Mouse (Mus musculus) midbrain, embryonic 14.5 days (tissue): ENCODE results near the gene Tcp11. TPM values are rescaled to one million over a fixed set of nuclear protein-coding genes. Genes with fewer than 3 reads are reported as not detected.

ENCODE experiments used
- ATAC-seq: fragments of 200-750 bp; cut with Nextera tagmentation; 2 replicates; pipeline ENCODE4 v1.8.0; 2017; ENCODE audit warnings: moderate number of reproducible peaks, moderate library complexity; ENCODE audit not compliant: low FRiP score, low TSS enrichment
- DNase-seq: peaks from one replicate; pipeline ENCODE4 v3.0.0-alpha.2; 2015
- H3K27ac ChIP-seq: fragments of 300-500 bp; sonication (generic); replicated peaks from 2 replicates; pipeline ENCODE4 v1.5.1; 2014; ENCODE audit warnings: mild to moderate bottlenecking, low read depth, low read length, moderate library complexity
- H3K27me3 ChIP-seq: fragments of 300-500 bp; sonication (generic); 2 replicates; pipeline ENCODE4 v1.6.1; 2014; ENCODE audit warnings: low read length, control low read depth, mixed read lengths; ENCODE audit not compliant: control insufficient read depth, insufficient read depth
- H3K36me3 ChIP-seq: fragments of 300-500 bp; sonication (generic); 2 replicates; pipeline ENCODE4 v1.6.1; 2014; ENCODE audit warnings: low read length, control low read depth; ENCODE audit not compliant: control insufficient read depth, insufficient read depth
- H3K4me1 ChIP-seq: fragments of 300-500 bp; sonication (generic); 2 replicates; pipeline ENCODE4 v1.6.1; 2014; ENCODE audit warnings: mild to moderate bottlenecking, antibody characterized with exemption, low read length, control low read depth; ENCODE audit not compliant: control insufficient read depth, insufficient read depth
- H3K4me2 ChIP-seq: fragments of 300-500 bp; sonication (generic); 2 replicates; pipeline ENCODE4 v1.6.1; 2014; ENCODE audit warnings: mild to moderate bottlenecking, low read length, moderate library complexity
- H3K4me3 ChIP-seq: fragments of 300-500 bp; sonication (generic); replicated peaks from 2 replicates; pipeline ENCODE4 v1.5.1; 2014; ENCODE audit warnings: low read depth, low read length
- H3K9ac ChIP-seq: fragments of 300-500 bp; sonication (generic); replicated peaks from 2 replicates; pipeline ENCODE4 v1.6.1; 2014; ENCODE audit warnings: mild to moderate bottlenecking, low read length, moderate library complexity
- H3K9me3 ChIP-seq: fragments of 300-500 bp; sonication (generic); 2 replicates; pipeline ENCODE4 v1.6.1; 2016; ENCODE audit warnings: low read length, control low read depth, mixed read lengths; ENCODE audit not compliant: control insufficient read depth
- WGBS: fragments of 180-500 bp; shearing (Covaris S2); extraction: QIAGEN DNeasy Blood & Tissue Kit; methylation state at CpG from one replicate; pipeline ENCODE4 v1.1.7; 2014; 5-methylcytosine and 5-hydroxymethylcytosine counted together
- polyA plus RNA-seq: library from polyadenylated mRNA; unstranded; fragments of >200 nt; fragmentation: Nextera tagmentation; extraction: Ambion mirVana; gene quantifications from 2 replicates; pipeline ENCODE4 v1.2.1, GENCODE M21; 2014

Gene Tcp11
- polyA plus RNA-seq, 1 experiment from 2014 or later = 0.88 TPM

- H3K9ac ChIP-seq = no peak overlapping the region
- H3K4me3 ChIP-seq = no peak overlapping the region
- 80% methylated on average over 6 of the region's 6 CpGs for WGBS
- no peak overlapping the region for H3K4me2 ChIP-seq
- no peaks in the 10 kb centered on the region for H3K27me3 ChIP-seq
- peaks cover 28% of the 10 kb centered on the region for H3K36me3 ChIP-seq
- no peak for DNase-seq
- no peaks in the 10 kb centered on the region for H3K4me1 ChIP-seq
- ATAC-seq = no peak
- no peak overlapping the region for H3K27ac ChIP-seq
- no peaks in the 10 kb centered on the region for H3K9me3 ChIP-seq
These were observed 17.3 kb downstream of the Tcp11 start for GRCm38 (mm10) chr17:28063163-28063562.

GRCm38 (mm10) chr17:28062710-28063109 lies 17.7 kb downstream of the Tcp11 start:
- 80% methylated on average over 7 of the region's 7 CpGs for WGBS
- H3K4me1 ChIP-seq = no peaks in the 10 kb centered on the region

GRCm38 (mm10) chr17:28061472-28061871 lies 19.0 kb downstream of the Tcp11 start:
- peaks cover 45% of the 10 kb centered on the region for H3K36me3 ChIP-seq
- DNase-seq = peak; percentile 69

More at GRCm38 (mm10) chr17:28062710-28063109, 17.7 kb downstream of the Tcp11 start:
- Histone ChIP-seq H3K36me3 (peaks cover 33% of the 10 kb centered on the region), H3K4me3 (no peak overlapping the region), H3K9ac (no peak overlapping the region), H3K9me3 (no peaks in the 10 kb centered on the region), H3K27ac (no peak overlapping the region), H3K4me2 (no peak overlapping the region), H3K27me3 (no peaks in the 10 kb centered on the region)
- ATAC-seq (no peak), DNase-seq (no peak)

GRCm38 (mm10) chr17:28060681-28061080 lies 19.8 kb downstream of the Tcp11 start:
- Histone ChIP-seq H3K9me3 (no peaks in the 10 kb centered on the region), H3K4me1 (no peaks in the 10 kb centered on the region), H3K27me3 (no peaks in the 10 kb centered on the region), H3K27ac (no peak overlapping the region), H3K36me3 (peaks cover 51% of the 10 kb centered on the region), H3K4me2 (no peak overlapping the region), H3K9ac (no peak overlapping the region), H3K4me3 (no peak overlapping the region)
- no peak for ATAC-seq
- WGBS = 95% methylated on average over 11 of the region's 11 CpGs
- no peak for DNase-seq

More at GRCm38 (mm10) chr17:28061472-28061871, 19.0 kb downstream of the Tcp11 start:
- Histone ChIP-seq H3K4me1 (no peaks in the 10 kb centered on the region), H3K4me2 (no peak overlapping the region), H3K4me3 (no peak overlapping the region), H3K9ac (no peak overlapping the region), H3K9me3 (no peaks in the 10 kb centered on the region), H3K27ac (no peak overlapping the region), H3K27me3 (no peaks in the 10 kb centered on the region)
- WGBS = 44% methylated on average over 7 of the region's 7 CpGs
- ATAC-seq = no peak

- H3K36me3 ChIP-seq = peaks cover 71% of the 10 kb centered on the region
- DNase-seq (no peak), ATAC-seq (no peak)
- WGBS = 94% methylated on average over 13 of the region's 13 CpGs
- H3K27me3 ChIP-seq = no peaks in the 10 kb centered on the region
- no peaks in the 10 kb centered on the region for H3K9me3 ChIP-seq
- no peaks in the 10 kb centered on the region for H3K4me1 ChIP-seq
- no peak overlapping the region for H3K9ac ChIP-seq
- no peak overlapping the region for H3K4me3 ChIP-seq
- H3K27ac ChIP-seq = no peak overlapping the region
- H3K4me2 ChIP-seq = no peak overlapping the region
These were observed 22.1 kb downstream of the Tcp11 start for GRCm38 (mm10) chr17:28058346-28058745.

GRCm38 (mm10) chr17:28052293-28052863 lies 28.1 kb downstream of the Tcp11 start:
- no peaks in the 10 kb centered on the region for H3K27me3 ChIP-seq
- no peak overlapping the region for H3K27ac ChIP-seq
- H3K4me1 ChIP-seq = no peaks in the 10 kb centered on the region
- 87% methylated on average over 21 of the region's 21 CpGs for WGBS
- no peak overlapping the region for H3K4me2 ChIP-seq
- H3K4me3 ChIP-seq = no peak overlapping the region
- DNase-seq (no peak), ATAC-seq (no peak)
- H3K9me3 ChIP-seq = no peaks in the 10 kb centered on the region
- no peak overlapping the region for H3K9ac ChIP-seq
- peaks cover 78% of the 10 kb centered on the region for H3K36me3 ChIP-seq

- no peak overlapping the region for H3K4me3 ChIP-seq
- no peaks in the 10 kb centered on the region for H3K4me1 ChIP-seq
- no peaks in the 10 kb centered on the region for H3K9me3 ChIP-seq
- 84% methylated on average over 8 of the region's 8 CpGs for WGBS
- H3K9ac ChIP-seq = no peak overlapping the region
- peaks cover 77% of the 10 kb centered on the region for H3K36me3 ChIP-seq
- H3K27ac ChIP-seq = no peak overlapping the region
- DNase-seq (no peak), ATAC-seq (no peak)
- no peaks in the 10 kb centered on the region for H3K27me3 ChIP-seq
- H3K4me2 ChIP-seq = no peak overlapping the region
These were observed 30.2 kb downstream of the Tcp11 start for GRCm38 (mm10) chr17:28050210-28050609.

- Histone ChIP-seq H3K4me2 (no peak overlapping the region), H3K9ac (no peak overlapping the region), H3K4me3 (no peak overlapping the region), H3K9me3 (no peaks in the 10 kb centered on the region), H3K27me3 (no peaks in the 10 kb centered on the region), H3K36me3 (peaks cover 64% of the 10 kb centered on the region), H3K27ac (0 out of 2 replicates have a peak overlapping the region, but pooled peaks have one; percentile 33), H3K4me1 (no peaks in the 10 kb centered on the region)
- DNase-seq (peak; percentile 81), ATAC-seq (0 out of 2 replicates have a peak, but pooled peaks have one; percentile 55)
- 47% methylated on average over 4 of the region's 4 CpGs for WGBS
These were observed 32.0 kb downstream of the Tcp11 start for GRCm38 (mm10) chr17:28048425-28048824.

- DNase-seq = no peak
- ATAC-seq = no peak
- Histone ChIP-seq H3K4me1 (peaks cover 8% of the 10 kb centered on the region), H3K9me3 (no peaks in the 10 kb centered on the region), H3K27ac (no peak overlapping the region), H3K4me2 (no peak overlapping the region), H3K4me3 (no peak overlapping the region), H3K27me3 (no peaks in the 10 kb centered on the region), H3K36me3 (peaks cover 58% of the 10 kb centered on the region), H3K9ac (no peak overlapping the region)
- WGBS = 80% methylated on average over 5 of the region's 5 CpGs
These were observed 32.9 kb downstream of the Tcp11 start for GRCm38 (mm10) chr17:28047520-28047919.
